Mouse (Mus musculus) MEL (cell line): ENCODE results near the gene Rinl. TPM values are rescaled to one million over a fixed set of nuclear protein-coding genes. Genes with fewer than 3 reads are reported as not detected.

Experiments
- DNase-seq: peaks from one replicate; pipeline ENCODE4 v3.0.0; 2011; ENCODE audit warnings: low read depth, low spot score
- H3K27ac ChIP-seq: 2 replicates; pipeline ENCODE4 v1.5.1; 2012; ENCODE audit warnings: low read depth, mild to moderate bottlenecking, control low read depth, low read length, moderate library complexity; ENCODE audit not compliant: control insufficient read depth
- H3K27me3 ChIP-seq, 2 experiments: fragments of 150-350 bp in 1 of 2; sonication (generic) in 1 of 2; 2 replicates each; pipeline ENCODE4 v1.6.1; 2012; ENCODE audit warnings: low read length in 2 of 2, mild to moderate bottlenecking in 2 of 2, improper control_type of control experiment in 1 of 2, moderate library complexity in 1 of 2; ENCODE audit not compliant: insufficient read depth in 2 of 2, control insufficient read depth in 1 of 2
- H3K36me3 ChIP-seq, 2 experiments: 2 replicates each; pipeline ENCODE4 v1.6.1; 2012 to 2014; ENCODE audit warnings: low read length in 2 of 2, improper control_type of control experiment in 1 of 2, inconsistent platforms in 1 of 2, mild to moderate bottlenecking in 1 of 2; ENCODE audit not compliant: insufficient read depth in 2 of 2, control insufficient read depth in 1 of 2
- H3K4me1 ChIP-seq, 2 experiments: fragments of 150-350 bp in 1 of 2; sonication (generic) in 1 of 2; 2 replicates each; pipeline ENCODE4 v1.6.1; 2012; ENCODE audit warnings: low read length in 2 of 2, improper control_type of control experiment in 1 of 2, mild to moderate bottlenecking in 1 of 2; ENCODE audit not compliant: insufficient read depth in 2 of 2, control insufficient read depth in 1 of 2
- H3K4me3 ChIP-seq, 2 experiments: fragments of 150-350 bp in 1 of 2; sonication (generic) in 1 of 2; 2 replicates each; pipeline ENCODE4 v1.5.1; 2012; ENCODE audit warnings: low read depth in 2 of 2, low read length in 2 of 2, mild to moderate bottlenecking in 2 of 2, moderate library complexity in 2 of 2, control low read depth in 1 of 2, improper control_type of control experiment in 1 of 2; ENCODE audit not compliant: control insufficient read depth in 1 of 2, insufficient read depth in 1 of 2
- H3K79me2 ChIP-seq: 2 replicates; pipeline ENCODE4 v1.6.1; 2012; ENCODE audit warnings: mild to moderate bottlenecking, low read length, moderate library complexity; ENCODE audit not compliant: control insufficient read depth, poor library complexity, insufficient read depth
- H3K9ac ChIP-seq: 2 replicates; pipeline ENCODE4 v1.6.1; 2012; ENCODE audit warnings: low read depth, mild to moderate bottlenecking, control low read depth, low read length, moderate library complexity; ENCODE audit not compliant: control insufficient read depth, poor library complexity, severe bottlenecking
- H3K9me3 ChIP-seq: fragments of 150-350 bp; sonication (generic); replicated peaks from 2 replicates; pipeline ENCODE4 v1.6.1; 2012; ENCODE audit warnings: mild to moderate bottlenecking, low read length, improper control_type of control experiment, moderate library complexity; ENCODE audit not compliant: insufficient read depth
- CHD2 ChIP-seq: IDR thresholded peaks from 2 replicates; pipeline ENCODE4 v1.6.1; 2011; ENCODE audit warnings: low read length, improper control_type of control experiment
- ELF1 ChIP-seq: IDR thresholded peaks from 2 replicates; pipeline ENCODE4 v1.6.1; 2014; ENCODE audit warnings: low read depth, mild to moderate bottlenecking, inconsistent platforms, low read length, improper control_type of control experiment, moderate library complexity
- EP300 ChIP-seq, 2 experiments: IDR thresholded peaks; 2 replicates each; pipeline ENCODE4 v1.6.1; 2011; ENCODE audit warnings: improper control_type of control experiment in 2 of 2, low read length in 2 of 2, low read depth in 1 of 2, mild to moderate bottlenecking in 1 of 2
- GABPA ChIP-seq: IDR thresholded peaks from 2 replicates; pipeline ENCODE4 v1.6.1; 2012; ENCODE audit warnings: low read depth, mild to moderate bottlenecking, inconsistent platforms, low read length, improper control_type of control experiment, moderate library complexity
- HCFC1 ChIP-seq: IDR thresholded peaks from 2 replicates; pipeline ENCODE4 v1.6.1; 2012; ENCODE audit warnings: low read depth, mild to moderate bottlenecking, inconsistent platforms, low read length, improper control_type of control experiment, moderate library complexity
- MAFK ChIP-seq: IDR thresholded peaks from 2 replicates; pipeline ENCODE4 v1.6.1; 2011; ENCODE audit warnings: low read depth, mild to moderate bottlenecking, low read length, improper control_type of control experiment, borderline replicate concordance
- MAX ChIP-seq: IDR thresholded peaks from 2 replicates; pipeline ENCODE4 v1.6.1; 2011; ENCODE audit warnings: low read length, improper control_type of control experiment
- MEF2A ChIP-seq: IDR thresholded peaks from 2 replicates; pipeline ENCODE4 v1.6.1; 2014; ENCODE audit warnings: low read depth, mild to moderate bottlenecking, inconsistent platforms, low read length, improper control_type of control experiment; ENCODE audit not compliant: poor library complexity, insufficient replicate concordance, severe bottlenecking; ENCODE audit errors: extremely low read depth
- NELFE ChIP-seq: IDR thresholded peaks from 2 replicates; pipeline ENCODE4 v1.6.1; 2011; ENCODE audit warnings: low read depth, low read length, improper control_type of control experiment
- POLR2A ChIP-seq, 2 experiments: IDR thresholded peaks; 2 replicates each; pipeline ENCODE4 v1.6.1; 2011 to 2012; ENCODE audit warnings: low read length in 2 of 2, mild to moderate bottlenecking in 2 of 2, control low read depth in 1 of 2, improper control_type of control experiment in 1 of 2, low read depth in 1 of 2, moderate library complexity in 1 of 2; ENCODE audit not compliant: control insufficient read depth in 1 of 2, insufficient read depth in 1 of 2, poor library complexity in 1 of 2
- RCOR1 ChIP-seq: IDR thresholded peaks from 2 replicates; pipeline ENCODE4 v1.6.1; 2012; ENCODE audit warnings: low read depth, mild to moderate bottlenecking, inconsistent platforms, low read length, improper control_type of control experiment
- SIN3A ChIP-seq: IDR thresholded peaks from 2 replicates; pipeline ENCODE4 v1.6.1; 2012; ENCODE audit warnings: low read length, improper control_type of control experiment, inconsistent platforms
- TAL1 ChIP-seq: IDR thresholded peaks from 2 replicates; pipeline ENCODE4 v1.6.1; 2012; ENCODE audit warnings: mild to moderate bottlenecking, inconsistent platforms, low read length, moderate library complexity, mixed read lengths
- TBP ChIP-seq: IDR thresholded peaks from 2 replicates; pipeline ENCODE4 v1.8.0; 2011; ENCODE audit warnings: low read depth, low read length, improper control_type of control experiment
- USF2 ChIP-seq, 2 experiments: IDR thresholded peaks; 2 replicates each; pipeline ENCODE4 v1.6.1; 2011 to 2012; ENCODE audit warnings: improper control_type of control experiment in 2 of 2, low read length in 2 of 2, borderline replicate concordance in 1 of 2, inconsistent platforms in 1 of 2, low read depth in 1 of 2, mild to moderate bottlenecking in 1 of 2; ENCODE audit not compliant: insufficient read depth in 1 of 2
- ZKSCAN1 ChIP-seq: IDR thresholded peaks from 2 replicates; pipeline ENCODE4 v1.6.1; 2012; ENCODE audit warnings: low read depth, mild to moderate bottlenecking, inconsistent platforms, low read length, improper control_type of control experiment, moderate library complexity
- ZNF384 ChIP-seq: IDR thresholded peaks from 2 replicates; pipeline ENCODE4 v1.6.1; 2012; ENCODE audit warnings: low read depth, mild to moderate bottlenecking, inconsistent platforms, low read length, improper control_type of control experiment
- polyA plus RNA-seq, 2 experiments: library from polyadenylated mRNA; stranded (reverse) in 1 of 2; unstranded in 1 of 2; fragments of >175 nt in 1 of 2; fragments of >200 nt in 1 of 2; gene quantifications; 2 replicates each; pipeline versions ENCODE4 v1.2.1 to v1.2.4; 2012; ENCODE audit warnings: low replicate concordance in 2 of 2, low read depth in 1 of 2; ENCODE audit not compliant: insufficient read length in 2 of 2, insufficient read depth in 1 of 2, missing spikeins in 1 of 2
- total RNA-seq: library from RNA; depleted of rRNA; stranded (reverse); fragments of 300-350 nt; gene quantifications from 2 replicates; pipeline ENCODE4 v1.2.3, GENCODE M21; 2012

The Rinl gene
- total and polyA plus RNA-seq, 3 experiments, result 39.9 to 63.9 TPM; not detected in 1

DNA sequence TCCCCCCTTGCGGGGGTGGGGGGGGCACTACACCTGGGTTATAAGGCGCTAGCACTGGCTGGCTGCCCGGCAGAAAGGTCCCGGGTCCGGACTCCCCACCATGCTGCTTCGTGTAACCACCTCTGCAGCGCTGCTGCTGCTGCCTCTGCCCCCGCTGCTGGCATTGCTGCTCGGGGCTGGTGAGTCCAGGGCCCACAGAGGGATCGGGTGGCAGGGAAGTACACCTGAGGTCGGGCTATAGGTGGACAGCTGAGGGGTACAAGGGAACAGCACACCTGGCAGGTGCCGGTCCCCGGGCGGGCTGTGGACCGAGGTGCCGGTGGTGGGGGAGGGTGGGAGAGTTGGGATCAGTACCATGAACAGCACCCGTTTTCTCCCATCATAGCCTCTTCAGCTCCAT is 32.7 kb upstream of the Rinl start, which contains the start of gene Ccer2:
Gene Ccer2 (plus strand): TSS at position 96 of the 400 bp plus-strand sequence.
- no peaks in the 10 kb centered on the region for H3K79me2 ChIP-seq
- H3K27me3 ChIP-seq, result no peaks in the 10 kb centered on the region
- TF ChIP-seq POLR2A (IDR thresholded peaks at IDR 0.05; ENCODE audit: control insufficient read depth in 1 of 2, insufficient read depth in 1 of 2, low read depth in 1 of 2, low read length in 2 of 2, poor library complexity in 1 of 2) (no peak), ELF1 (no peak), RCOR1 (no peak), ZNF384 (no peak)
- H3K36me3 ChIP-seq, result no peaks in the 10 kb centered on the region; a peak in 1 of 4 replicates
- DNase-seq, result no peak
- H3K4me1 ChIP-seq, result no peaks in the 10 kb centered on the region
- H3K4me3 ChIP-seq, result no peak within 1 kb of the TSS
- H3K9me3 ChIP-seq, result no peaks in the 10 kb centered on the region
- H3K9ac ChIP-seq, result no peak within 1 kb of the TSS
- H3K27ac ChIP-seq, result no peak within 1 kb of the TSS

DNA sequence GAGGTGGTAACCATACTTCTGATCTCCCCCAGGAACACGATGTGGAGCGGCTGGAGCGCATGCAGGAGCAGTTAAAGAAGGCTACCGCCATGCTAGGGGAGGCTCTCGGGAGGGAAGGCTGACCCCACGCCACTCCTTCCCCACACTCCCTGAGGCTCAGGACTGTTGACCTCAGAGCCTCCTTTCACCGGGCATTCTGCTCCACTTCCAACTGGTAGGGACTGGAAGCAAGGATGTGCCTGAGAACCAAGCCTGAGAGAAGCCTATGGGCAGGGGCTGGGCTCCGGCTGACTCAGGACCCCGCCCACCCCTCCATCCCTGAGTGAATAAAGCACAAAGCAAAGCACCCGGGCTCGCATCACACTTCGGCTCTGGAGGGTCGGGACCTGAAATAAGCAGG is 30.1 kb upstream of the Rinl start:
- Histone ChIP-seq H3K27ac (no peak overlapping the region), H3K9me3 (no peaks in the 10 kb centered on the region), H3K36me3 (no peaks in the 10 kb centered on the region; a peak in 1 of 4 replicates), H3K4me1 (no peaks in the 10 kb centered on the region), H3K4me3 (no peak overlapping the region), H3K79me2 (no peaks in the 10 kb centered on the region), H3K27me3 (no peaks in the 10 kb centered on the region), H3K9ac (no peak overlapping the region)
- no peak for DNase-seq
- TF ChIP-seq GABPA (no peak), TAL1 (no peak), USF2 (IDR thresholded peaks at IDR 0.05; ENCODE audit: borderline replicate concordance in 1 of 2, insufficient read depth in 1 of 2, low read depth in 1 of 2, low read length in 2 of 2) (no peak), CHD2 (no peak), MAX (no peak), TBP (no peak), EP300 (IDR thresholded peaks at IDR 0.05; ENCODE audit: low read depth in 1 of 2, low read length in 2 of 2) (no peak), MEF2A (no peak), ZKSCAN1 (no peak), ZNF384 (no peak), MAFK (no peak), SIN3A (no peak), RCOR1 (no peak), NELFE (no peak), HCFC1 (no peak)
